Mouse (Mus musculus) testis, adult 2 months (tissue): ENCODE measurements around the gene Gnai2.

Source experiments
- CTCF ChIP-seq: fragments of 200-500 bp; IDR thresholded peaks from 2 replicates; pipeline ENCODE4 v1.5.1; 2012; ENCODE audit warnings: low read depth, mild to moderate bottlenecking, inconsistent platforms, low read length, moderate library complexity; ENCODE audit not compliant: control insufficient read depth, insufficient read depth, insufficient replicate concordance
- POLR2A ChIP-seq: fragments of 200-500 bp; IDR thresholded peaks from 2 replicates; pipeline ENCODE4 v1.6.1; 2012; ENCODE audit warnings: low read depth, mild to moderate bottlenecking, inconsistent platforms, low read length, moderate library complexity; ENCODE audit not compliant: control insufficient read depth

DNA sequence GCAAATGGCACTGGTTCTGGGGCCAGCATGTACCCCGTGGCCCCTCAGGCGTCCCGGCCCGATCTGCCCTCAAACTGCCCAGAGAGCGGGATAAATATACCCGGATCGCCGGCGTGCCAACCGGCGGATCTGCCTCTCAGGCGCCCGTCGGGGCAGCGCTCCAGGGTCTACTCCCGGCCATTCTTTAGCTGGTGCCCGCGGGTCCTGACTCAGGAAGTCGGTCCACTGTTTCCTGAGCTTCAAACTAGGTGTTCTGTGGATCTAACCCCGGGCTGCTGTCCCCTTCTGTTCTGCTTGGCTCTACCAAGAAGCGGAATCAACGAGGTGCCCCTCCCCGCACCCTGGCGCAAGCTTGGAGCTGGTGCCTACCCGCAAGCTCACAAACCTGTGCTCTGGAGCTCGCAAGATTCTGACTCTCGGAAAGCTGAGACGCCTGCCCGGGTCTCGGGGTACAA lies 31.6 kb upstream of the Gnai2 start:
- no peak for TF ChIP-seq POLR2A
- no peak for TF ChIP-seq CTCF
